Mouse (Mus musculus) spleen, postnatal 4 days (tissue): ENCODE measurements at regions not wholly inside any gene's neighbourhood (a gene's known extent, or its start where the extent isn't known, plus 50 kb on each side); places are given as distances from the start of the nearest gene placed in this dataset.

Experiments used
- DNase-seq, 2 experiments: peaks; one replicate each; pipeline ENCODE4 v3.0.0; 2022; ENCODE audit warnings: low spot score in 2 of 2

- DNase-seq: no peak
Measured at GRCm38 (mm10) chr7:33857431-33857830, 87.4 kb downstream of the Scgb2b26 start.

- DNase-seq: peak in 1 of 2 experiments; percentile 37
Measured at GRCm38 (mm10) chr7:33854911-33855310, 89.9 kb downstream of the Scgb2b26 start.
